Mouse (Mus musculus) midbrain, postnatal 0 days (tissue): ENCODE data around the gene Gas1. TPM values are rescaled to one million over a fixed set of nuclear protein-coding genes. Genes with fewer than 3 reads are reported as not detected.
A peak's percentile ranks its signal among the peaks of the same experiment; 100 is the strongest.

Experiments used
- ATAC-seq: fragments of 200-750 bp; cut with Nextera tagmentation; 2 replicates; pipeline ENCODE4 v1.8.0; 2017; ENCODE audit warnings: moderate number of reproducible peaks, mild to moderate bottlenecking, moderate TSS enrichment, moderate library complexity; ENCODE audit not compliant: low FRiP score
- DNase-seq: peaks from one replicate; pipeline ENCODE4 v3.0.0-alpha.2; 2015; ENCODE audit warnings: low spot score
- H3K27ac ChIP-seq: fragments of 300-500 bp; sonication (generic); 2 replicates; pipeline ENCODE4 v1.5.1; 2014; ENCODE audit warnings: low read depth, mild to moderate bottlenecking, low read length, mixed read lengths
- H3K27me3 ChIP-seq: fragments of 300-500 bp; sonication (generic); 2 replicates; pipeline ENCODE4 v1.6.1; 2014; ENCODE audit warnings: low read length, control low read depth, mixed read lengths; ENCODE audit not compliant: insufficient read depth
- H3K36me3 ChIP-seq: fragments of 300-500 bp; sonication (generic); 2 replicates; pipeline ENCODE4 v1.6.1; 2014; ENCODE audit warnings: low read length, control low read depth, mixed read lengths; ENCODE audit not compliant: insufficient read depth
- H3K4me1 ChIP-seq: fragments of 300-500 bp; sonication (generic); 2 replicates; pipeline ENCODE4 v1.6.1; 2014; ENCODE audit warnings: mild to moderate bottlenecking, control low read depth, antibody characterized with exemption, low read length, mixed read lengths; ENCODE audit not compliant: insufficient read depth
- H3K4me2 ChIP-seq: fragments of 300-500 bp; sonication (generic); 2 replicates; pipeline ENCODE4 v1.6.1; 2014; ENCODE audit warnings: low read depth, mild to moderate bottlenecking, low read length, mixed read lengths; ENCODE audit not compliant: poor library complexity, severe bottlenecking
- H3K4me3 ChIP-seq: fragments of 300-500 bp; sonication (generic); 2 replicates; pipeline ENCODE4 v1.5.1; 2014; ENCODE audit warnings: low read depth, mild to moderate bottlenecking, low read length, moderate library complexity
- H3K9ac ChIP-seq: fragments of 300-500 bp; sonication (generic); replicated peaks from 2 replicates; pipeline ENCODE4 v1.6.1; 2014; ENCODE audit warnings: mild to moderate bottlenecking, low read length, moderate library complexity, mixed read lengths; ENCODE audit not compliant: poor library complexity, severe bottlenecking
- H3K9me3 ChIP-seq: fragments of 300-500 bp; sonication (generic); 2 replicates; pipeline ENCODE4 v1.6.1; 2016; ENCODE audit warnings: low read length, control low read depth
- CTCF ChIP-seq: IDR thresholded peaks from 2 replicates; pipeline ENCODE4 v1.5.1; 2016; ENCODE audit warnings: antibody characterized with exemption, mild to moderate bottlenecking
- WGBS: fragments of 180-500 bp; shearing (Covaris S2); extraction: QIAGEN DNeasy Blood & Tissue Kit; methylation state at CpG from one replicate; pipeline ENCODE4 v1.1.7; 2014; 5-methylcytosine and 5-hydroxymethylcytosine counted together
- polyA plus RNA-seq: library from polyadenylated mRNA; unstranded; fragments of >200 nt; fragmentation: Nextera tagmentation; extraction: Ambion mirVana; gene quantifications from 2 replicates; pipeline ENCODE4 v1.2.1, GENCODE M21; 2015
- total RNA-seq: library from RNA; depleted of rRNA; stranded (reverse); fragments of >200 nt; gene quantifications from 2 replicates; pipeline ENCODE4 v1.2.3, GENCODE M21; 2014

The Gas1 gene
- total and polyA plus RNA-seq, 2 experiments from 2014 or later: 12.3 to 40.9 TPM

DNA sequence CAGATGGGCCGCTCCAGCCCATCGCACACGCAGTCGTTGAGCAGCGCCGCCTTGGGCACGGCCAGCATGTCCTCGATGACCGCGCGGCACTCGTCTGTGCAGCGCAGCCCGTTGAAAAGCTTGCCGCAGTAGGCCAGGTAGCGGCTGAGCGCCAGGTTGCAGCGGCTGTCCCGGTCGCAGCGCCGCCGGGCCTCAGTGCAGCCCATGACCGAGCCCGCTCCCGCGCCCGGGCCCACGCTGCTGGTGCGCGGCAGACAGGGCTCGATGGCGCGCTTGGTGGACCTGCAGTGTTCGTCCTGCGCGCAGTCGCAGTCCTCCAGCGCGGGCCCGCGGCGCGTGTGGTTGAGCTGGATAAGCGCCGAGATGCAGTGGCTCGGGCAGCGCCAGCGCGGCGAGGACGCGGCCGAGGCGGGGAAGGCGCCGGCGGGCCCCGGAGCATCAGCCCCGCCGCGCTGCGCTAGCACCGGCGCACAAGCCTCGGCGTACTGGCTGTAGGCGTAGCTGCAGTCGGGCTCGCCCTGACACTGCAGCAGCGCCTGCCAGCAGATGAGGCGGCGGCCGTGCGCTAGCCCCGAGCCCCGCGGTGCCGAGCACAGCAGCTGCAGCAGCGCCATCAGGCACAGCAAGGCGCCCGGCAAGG is 909 bp downstream of the Gas1 start:
- ATAC-seq: peak; percentile 81

DNA sequence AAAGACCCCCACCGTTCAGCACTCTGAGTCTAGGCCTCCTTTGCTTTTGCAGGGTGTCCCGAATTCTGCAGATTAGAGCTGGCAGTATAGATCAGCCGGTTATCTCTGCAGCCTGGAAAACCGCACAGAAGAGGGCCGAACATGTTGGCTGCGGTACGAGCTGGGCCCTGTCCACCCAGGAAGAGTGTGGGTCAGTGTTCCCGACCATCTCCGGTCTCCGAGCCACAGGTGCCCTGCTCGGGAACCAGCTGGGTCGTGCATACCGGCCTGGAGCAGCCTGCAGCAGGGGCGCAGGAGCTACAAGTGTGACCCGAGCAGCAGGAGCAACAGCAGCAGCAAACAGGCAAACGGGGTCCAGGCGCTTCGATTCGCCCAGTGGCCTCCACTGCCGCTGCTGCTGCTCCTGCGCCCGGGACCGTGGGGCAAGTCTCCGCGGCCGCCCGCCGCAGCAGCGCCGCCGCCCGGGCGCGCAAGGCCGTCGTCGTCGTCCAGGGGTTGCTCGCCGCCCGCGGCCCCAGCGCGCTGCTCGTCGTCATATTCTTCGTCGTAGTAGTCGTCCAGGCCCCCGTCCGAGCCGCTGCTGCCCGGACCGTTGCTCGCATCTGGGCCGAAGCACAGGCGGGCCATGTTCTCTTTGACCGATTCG is 1.6 kb downstream of the Gas1 start:
- Histone ChIP-seq H3K4me2 (peak overlapping the region; percentile 96), H3K27me3 (peaks cover 4% of the 10 kb centered on the region; the same call in 1 of the 2 replicates), H3K4me1 (0 out of 2 replicates have a peak, but pooled peaks cover 2% of the 10 kb centered on the region), H3K27ac (peak overlapping the region; percentile 80), H3K4me3 (peak overlapping the region; percentile 76), H3K36me3 (no peaks in the 10 kb centered on the region), H3K9ac (peak overlapping the region; percentile 81), H3K9me3 (no peaks in the 10 kb centered on the region)
- under 1% methylated on average over 55 of the region's 59 CpGs for WGBS
- peak; percentile 29 for ATAC-seq
- no peak for TF ChIP-seq CTCF
- peak; percentile 50 for DNase-seq

More for the DNA sequence above, 909 bp downstream of the Gas1 start:
- WGBS: 0% methylated on average over 51 of the region's 82 CpGs
- H3K27me3 ChIP-seq: peaks cover 4% of the 10 kb centered on the region; the same call in 1 of the 2 replicates
- H3K4me2 ChIP-seq: peak overlapping the region; percentile 96
- DNase-seq: peak; percentile 87
- H3K4me3 ChIP-seq: peak overlapping the region; percentile 76
- no peaks in the 10 kb centered on the region for H3K36me3 ChIP-seq
- no peak for TF ChIP-seq CTCF
- H3K9ac ChIP-seq: peak overlapping the region; percentile 81
- H3K4me1 ChIP-seq: 0 out of 2 replicates have a peak, but pooled peaks cover 2% of the 10 kb centered on the region
- H3K9me3 ChIP-seq: no peaks in the 10 kb centered on the region
- H3K27ac ChIP-seq: peak overlapping the region; percentile 80

DNA sequence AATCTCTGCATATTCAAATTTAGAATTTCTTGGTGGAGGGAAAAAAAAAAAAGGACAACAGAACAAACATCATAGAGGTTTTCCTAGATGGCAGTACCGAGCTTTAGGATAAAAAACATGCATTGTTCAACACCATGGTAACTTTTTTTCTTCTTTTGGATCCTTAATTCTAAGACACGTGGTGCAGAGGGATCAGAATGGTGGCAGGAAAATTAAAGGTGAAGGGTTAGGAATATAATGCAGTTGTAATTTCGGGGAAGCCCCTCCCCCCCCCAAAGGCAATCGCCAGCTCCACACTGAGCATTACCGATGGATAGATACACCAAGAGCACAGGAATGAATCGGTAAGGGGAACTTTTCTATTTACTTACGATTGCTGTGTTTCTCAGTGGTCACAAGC is 2.2 kb downstream of the Gas1 start:
- H3K9ac ChIP-seq: no peak overlapping the region
- peak overlapping the region; percentile 96 for H3K4me2 ChIP-seq
- peak; percentile 58 for TF ChIP-seq CTCF
- H3K27ac ChIP-seq: no peak overlapping the region
- H3K4me1 ChIP-seq: 0 out of 2 replicates have a peak, but pooled peaks cover 2% of the 10 kb centered on the region
- 0% methylated on average over 7 of the region's 7 CpGs for whole genome bisulfite sequencing
- DNase-seq: peak; percentile 53
- H3K4me3 ChIP-seq: peak overlapping the region; percentile 76
- H3K27me3 ChIP-seq: peaks cover 4% of the 10 kb centered on the region; the same call in 1 of the 2 replicates
- no peaks in the 10 kb centered on the region for H3K36me3 ChIP-seq
- H3K9me3 ChIP-seq: no peaks in the 10 kb centered on the region
- ATAC-seq: no peak

DNA sequence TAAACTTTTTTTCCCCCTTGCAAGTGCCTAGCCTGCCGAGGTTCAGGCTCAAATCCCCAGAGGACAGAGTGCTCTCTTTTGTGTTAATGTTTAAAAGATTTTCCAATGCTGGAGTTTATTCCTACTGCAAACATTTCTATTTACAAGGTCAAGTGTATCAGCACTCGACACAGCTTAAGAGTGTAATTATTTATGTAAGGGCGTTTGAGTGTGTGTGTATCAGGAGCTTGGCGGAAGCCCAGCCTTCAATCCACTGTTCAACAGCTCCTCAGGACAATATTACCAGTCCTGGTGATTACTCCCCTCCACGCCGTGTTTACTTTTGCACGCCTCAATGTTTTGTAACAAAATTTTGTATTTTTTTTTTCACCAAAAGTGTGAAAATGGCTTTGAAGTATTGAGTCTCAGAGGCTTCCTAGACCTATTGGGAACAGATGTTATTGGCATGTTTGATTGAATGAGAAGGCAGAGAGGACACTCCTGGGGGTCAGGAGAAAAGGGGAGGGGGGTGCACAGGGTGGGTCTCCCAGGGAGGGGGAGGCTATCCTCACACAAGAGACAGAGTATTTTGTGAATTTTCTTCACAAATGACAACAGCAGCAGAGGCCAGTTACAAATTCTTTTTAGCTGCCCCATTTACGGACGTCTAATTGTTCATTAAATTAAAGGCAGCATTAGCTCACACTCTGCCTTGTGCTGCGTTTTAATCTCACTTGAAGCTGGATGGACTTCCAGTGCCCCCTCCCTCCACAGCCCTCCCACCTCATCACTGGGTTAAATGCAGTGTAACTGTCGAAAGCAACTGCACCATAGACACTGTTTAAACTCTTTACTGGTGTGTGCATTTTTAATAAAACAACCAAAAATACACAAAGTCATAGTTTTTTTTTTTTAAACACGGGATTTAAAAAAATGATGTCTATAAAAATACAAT is 3.3 kb downstream of the Gas1 start:
- peaks cover 4% of the 10 kb centered on the region; the same call in 1 of the 2 replicates for H3K27me3 ChIP-seq
- peak; percentile 12 for DNase-seq
- H3K4me2 ChIP-seq: peak overlapping the region; percentile 96
- 12% methylated on average over 12 of the region's 12 CpGs for WGBS
- H3K4me1 ChIP-seq: 0 out of 2 replicates have a peak, but pooled peaks cover 2% of the 10 kb centered on the region
- H3K27ac ChIP-seq: no peak overlapping the region
- no peak overlapping the region for H3K9ac ChIP-seq
- ATAC-seq: no peak
- H3K9me3 ChIP-seq: no peaks in the 10 kb centered on the region
- no peak for TF ChIP-seq CTCF
- H3K4me3 ChIP-seq: peak overlapping the region; percentile 76
- H3K36me3 ChIP-seq: no peaks in the 10 kb centered on the region

DNA sequence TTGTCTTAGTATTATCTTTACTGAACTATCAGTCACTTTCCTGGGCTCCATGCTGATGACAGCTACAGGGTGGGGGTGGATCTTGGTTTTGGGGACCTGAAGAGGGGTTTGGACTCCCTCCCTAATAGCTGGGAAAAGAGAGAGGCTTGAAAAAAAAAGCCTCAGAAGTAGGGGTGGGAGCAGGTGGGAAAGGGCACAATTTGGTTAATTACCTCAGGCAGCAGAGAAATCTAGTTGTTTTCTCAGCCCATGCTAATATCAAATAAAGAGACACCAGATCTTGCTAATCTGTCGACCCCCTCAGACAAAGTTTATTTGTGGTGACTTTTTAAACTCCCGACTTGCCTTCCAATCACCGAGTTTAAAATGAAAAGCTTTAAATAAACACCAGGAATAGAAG is 4.0 kb downstream of the Gas1 start:
- Histone ChIP-seq H3K4me2 (peak overlapping the region; percentile 96), H3K27ac (no peak overlapping the region), H3K9me3 (no peaks in the 10 kb centered on the region), H3K36me3 (no peaks in the 10 kb centered on the region), H3K27me3 (peaks cover 4% of the 10 kb centered on the region; the same call in 1 of the 2 replicates), H3K4me3 (peak overlapping the region; percentile 76; the same call in 1 of the 2 replicates), H3K9ac (no peak overlapping the region), H3K4me1 (0 out of 2 replicates have a peak, but pooled peaks cover 2% of the 10 kb centered on the region)
- ATAC-seq: no peak
- TF ChIP-seq CTCF: no peak
- 17% methylated on average over 3 of the region's 3 CpGs for WGBS
- DNase-seq: no peak
